Mouse (Mus musculus): ENCODE data around the gene Rsrc1.

Gene Rsrc1

DNA sequence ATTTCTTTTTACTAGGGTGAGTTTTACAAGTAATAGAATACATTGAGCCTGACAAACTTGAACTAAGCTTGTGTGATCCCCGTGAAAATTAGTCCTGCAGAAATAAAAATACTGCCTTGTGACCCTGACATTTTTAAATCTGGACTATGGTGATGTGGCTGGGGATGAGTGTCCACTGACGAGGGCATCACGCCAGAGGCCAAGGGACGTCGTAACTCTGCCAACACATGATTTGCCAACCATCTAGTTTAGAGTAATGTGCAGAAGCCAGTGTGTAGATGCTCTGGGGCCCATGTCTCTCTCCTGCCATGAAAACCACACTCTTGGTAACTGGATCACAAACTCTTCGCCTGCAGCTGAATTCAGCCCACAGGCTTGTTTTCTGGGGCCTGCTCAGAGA, 386.3 kb downstream of the Rsrc1 start:
- no peak for DNase-seq (ENCODE audit: extremely low spot score, low read depth, low spot score)

DNA sequence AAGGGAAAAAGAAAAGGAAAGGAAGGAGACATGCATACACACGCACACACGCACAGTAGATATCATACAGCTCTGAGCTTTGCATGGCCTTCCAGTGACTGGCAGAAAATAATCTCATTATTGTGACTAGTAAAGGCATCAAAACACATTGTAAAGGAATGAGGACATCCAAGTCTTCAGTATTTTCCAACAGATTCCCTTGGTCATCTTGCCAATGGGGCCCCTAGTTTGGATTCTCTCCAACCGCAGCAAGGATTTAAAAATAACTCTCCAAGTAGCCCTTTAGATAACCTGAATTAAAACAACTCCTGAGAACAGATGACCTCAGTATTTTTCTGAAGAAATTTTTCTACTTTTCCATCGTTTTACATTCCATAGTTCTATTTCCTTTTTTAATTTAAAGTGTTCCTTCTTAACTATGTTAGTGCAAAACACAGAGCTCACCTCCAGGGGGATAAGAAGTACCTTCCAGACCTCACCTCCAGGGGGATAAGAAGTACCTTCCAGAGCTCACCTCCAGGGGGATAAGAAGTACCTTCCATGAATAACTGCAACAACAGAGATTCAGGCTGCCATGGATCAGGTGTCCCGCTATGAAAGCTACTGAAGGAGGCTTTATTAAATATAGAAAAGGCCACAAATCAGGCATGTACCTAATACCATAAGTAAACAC, 388.4 kb downstream of the Rsrc1 start:
- DNase-seq (ENCODE audit: extremely low spot score, low read depth, low spot score), result no peak

DNA sequence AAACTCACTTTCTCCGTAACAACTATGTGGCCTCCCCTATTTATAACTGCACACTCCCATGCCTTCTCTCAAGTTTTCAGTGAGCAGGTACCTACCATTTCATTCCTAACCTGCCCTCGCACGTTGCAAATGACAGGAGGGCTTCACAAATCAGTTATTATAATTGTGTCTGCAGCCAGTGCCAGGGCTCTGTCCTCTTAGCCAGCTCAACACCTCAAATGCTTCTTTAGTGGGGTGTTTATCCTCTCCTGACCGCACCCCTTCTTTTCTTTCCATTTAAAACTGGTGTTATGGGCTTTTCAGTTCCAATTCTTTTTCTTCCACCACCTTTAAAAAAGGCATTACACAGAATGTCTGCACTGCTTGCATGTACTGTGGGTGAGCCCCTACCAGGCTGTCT, 391.0 kb downstream of the Rsrc1 start:
- DNase-seq (ENCODE audit: extremely low spot score, low read depth, low spot score), result no peak

DNA sequence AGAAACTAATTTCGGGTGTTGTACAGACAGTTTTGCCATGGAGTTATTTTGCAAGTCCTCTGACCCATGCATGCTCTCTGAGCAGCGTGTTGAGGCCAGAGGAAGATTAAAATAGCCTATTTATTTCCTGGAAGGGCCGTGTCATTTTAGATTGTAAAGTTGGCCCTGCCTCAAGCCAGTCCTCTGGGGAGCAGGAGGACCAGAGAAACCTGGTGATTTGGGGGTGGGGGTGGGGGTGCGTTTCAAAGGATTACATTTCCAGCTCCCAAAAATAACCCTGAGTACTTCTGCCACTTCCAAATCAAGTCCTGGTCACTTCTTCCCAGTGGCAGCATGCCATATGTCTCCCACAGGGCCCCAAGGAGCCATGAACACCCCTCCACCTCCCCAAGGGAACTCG, 391.6 kb downstream of the Rsrc1 start:
- DNase-seq (ENCODE audit: extremely low spot score, low read depth, low spot score), result no peak

DNA sequence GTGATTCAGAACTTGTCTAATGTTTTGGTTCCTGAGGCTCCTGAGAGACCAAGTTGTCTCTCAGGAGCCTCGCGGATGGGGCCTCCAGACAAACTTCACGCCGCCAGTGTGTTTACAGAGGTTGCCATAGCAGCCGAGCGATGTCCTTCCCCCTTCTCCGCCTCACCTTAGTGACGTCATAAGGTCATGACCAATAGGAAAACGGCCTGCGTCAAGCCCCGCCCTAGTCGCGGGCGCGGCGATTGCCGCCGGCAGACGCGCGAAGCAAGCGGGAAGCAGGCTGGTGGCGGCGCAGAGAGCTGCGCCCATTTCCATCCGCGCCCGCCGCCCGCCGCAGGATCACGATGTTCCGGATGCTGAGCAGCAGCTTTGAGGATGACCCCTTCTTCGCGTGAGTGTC, 392.7 kb downstream of the Rsrc1 start, which contains the start of gene Mlf1:
TSS of gene Mlf1 (plus strand) at position 226 of the 400 bp plus-strand sequence.
- DNase-seq (ENCODE audit: extremely low spot score, low read depth, low spot score), result peak; percentile 90

DNA sequence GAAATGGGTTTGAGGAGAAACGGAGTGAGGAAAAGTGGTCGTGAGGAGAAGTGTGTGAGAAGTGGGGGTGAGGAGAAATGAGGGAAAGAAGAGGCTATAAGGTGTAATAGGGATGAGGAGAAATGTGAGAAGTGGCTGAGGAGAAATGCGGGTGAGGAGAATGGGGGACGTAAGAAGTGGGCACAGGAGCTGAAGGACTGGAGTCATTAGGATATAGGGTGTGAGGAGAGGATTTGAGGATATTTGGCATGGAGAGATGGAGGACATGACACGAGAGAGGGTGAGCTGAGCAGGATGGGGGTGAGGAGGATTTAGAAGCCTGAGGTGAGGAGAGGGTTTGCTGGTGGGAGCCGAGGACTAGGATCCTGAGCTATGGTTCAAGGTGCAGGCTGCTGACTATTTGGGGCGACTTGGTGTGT, 393.2 kb downstream of the Rsrc1 start:
- no peak for DNase-seq (ENCODE audit: extremely low spot score, low read depth, low spot score)

DNA sequence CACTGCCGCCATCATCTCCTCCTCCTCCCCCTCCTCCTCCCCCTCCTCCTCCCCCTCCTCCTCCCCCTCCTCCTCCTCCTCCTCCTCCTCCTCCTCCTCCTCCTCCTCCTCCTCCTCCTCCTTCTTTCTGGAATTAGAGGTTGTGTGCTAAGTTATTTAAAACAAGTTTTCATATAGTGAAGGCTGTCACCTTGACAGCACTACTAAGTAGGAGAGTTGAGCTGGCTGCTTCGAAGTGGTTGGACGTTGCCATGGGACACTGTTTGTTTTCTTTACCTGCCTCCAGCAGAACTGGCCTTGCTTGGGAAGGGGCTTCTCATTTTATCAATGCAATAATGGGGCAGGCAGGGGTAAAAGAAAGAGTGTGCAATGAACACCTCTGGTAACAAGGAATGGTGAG, 393.9 kb downstream of the Rsrc1 start, which contains the start of gene Gm17402:
TSS of gene Gm17402 (minus strand) at position 101 of the 400 bp plus-strand sequence.
- DNase-seq (ENCODE audit: extremely low spot score, low read depth, low spot score), result no peak

DNA sequence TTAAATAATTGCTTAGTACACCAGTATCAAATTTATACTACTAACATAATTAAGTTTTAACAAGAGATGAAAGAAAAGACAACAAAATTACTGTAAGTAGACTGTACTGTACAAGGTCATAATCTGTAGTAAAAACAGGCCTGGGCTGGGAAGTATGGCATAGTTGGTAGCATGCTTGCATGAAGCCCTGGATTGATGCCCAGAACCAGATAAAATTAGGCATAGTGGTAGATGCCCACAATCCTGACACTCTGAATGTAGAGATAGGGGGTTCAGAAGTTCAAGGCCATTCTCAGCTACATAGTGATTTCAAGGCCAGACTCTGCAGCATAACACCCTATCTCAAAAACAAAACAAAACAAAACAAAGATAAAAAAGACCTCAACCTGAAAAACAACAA, 397.0 kb downstream of the Rsrc1 start:
- no peak for DNase-seq (ENCODE audit: extremely low spot score, low read depth, low spot score)
